Mouse (Mus musculus) kidney, embryonic 14.5 days (tissue): ENCODE measurements at regions not wholly inside any gene's neighbourhood (a gene's known extent, or its start where the extent isn't known, plus 50 kb on each side); places are given as distances from the start of the nearest gene placed in this dataset.

Source experiments
- ATAC-seq: fragments of 200-750 bp; cut with Nextera tagmentation; 2 replicates; pipeline ENCODE4 v1.8.0; 2017; ENCODE audit warnings: moderate number of reproducible peaks, mild to moderate bottlenecking, moderate TSS enrichment, moderate library complexity; ENCODE audit not compliant: low FRiP score, low TSS enrichment
- H3K27ac ChIP-seq: fragments of 300-500 bp; sonication (generic); 2 replicates; pipeline ENCODE4 v1.5.1; 2014; ENCODE audit warnings: low read depth, mild to moderate bottlenecking, low read length, moderate library complexity, mixed read lengths
- H3K27me3 ChIP-seq: fragments of 300-500 bp; sonication (generic); 2 replicates; pipeline ENCODE4 v1.6.1; 2014; ENCODE audit warnings: mild to moderate bottlenecking, low read length; ENCODE audit not compliant: control insufficient read depth, insufficient read depth
- H3K36me3 ChIP-seq: fragments of 300-500 bp; sonication (generic); 2 replicates; pipeline ENCODE4 v1.6.1; 2014; ENCODE audit warnings: low read length, mixed read lengths; ENCODE audit not compliant: control insufficient read depth, insufficient read depth
- H3K4me1 ChIP-seq: fragments of 300-500 bp; sonication (generic); 2 replicates; pipeline ENCODE4 v1.6.1; 2014; ENCODE audit warnings: low read length, mixed read lengths; ENCODE audit not compliant: control insufficient read depth, insufficient read depth
- H3K4me2 ChIP-seq: fragments of 300-500 bp; sonication (generic); replicated peaks from 2 replicates; pipeline ENCODE4 v1.6.1; 2014; ENCODE audit warnings: low read depth, mild to moderate bottlenecking, low read length
- H3K4me3 ChIP-seq: fragments of 300-500 bp; sonication (generic); 2 replicates; pipeline ENCODE4 v1.5.1; 2014; ENCODE audit warnings: mild to moderate bottlenecking, low read length
- H3K9ac ChIP-seq: fragments of 300-500 bp; sonication (generic); 2 replicates; pipeline ENCODE4 v1.6.1; 2014; ENCODE audit warnings: low read depth, mild to moderate bottlenecking, low read length, moderate library complexity
- H3K9me3 ChIP-seq: fragments of 300-500 bp; sonication (generic); 2 replicates; pipeline ENCODE4 v1.6.1; 2016; ENCODE audit warnings: low read length; ENCODE audit not compliant: control insufficient read depth
- WGBS: fragments of 180-500 bp; shearing (Covaris S2); extraction: QIAGEN DNeasy Blood & Tissue Kit; methylation state at CpG from one replicate; pipeline ENCODE4 v1.1.7; 2014; 5-methylcytosine and 5-hydroxymethylcytosine counted together

GRCm38 (mm10) chr10:110571179-110571578 is 115.2 kb upstream of the Nav3 start:
- whole genome bisulfite sequencing: 70% methylated on average over 4 of the region's 4 CpGs

GRCm38 (mm10) chr10:110573530-110573929 is 117.5 kb upstream of the Nav3 start:
- 60% methylated on average over 7 of the region's 7 CpGs for WGBS

More at GRCm38 (mm10) chr10:110571179-110571578, 115.2 kb upstream of the Nav3 start:
- no peaks in the 10 kb centered on the region for H3K4me1 ChIP-seq
- H3K4me2 ChIP-seq: no peak overlapping the region
- no peaks in the 10 kb centered on the region for H3K9me3 ChIP-seq
- no peak overlapping the region for H3K9ac ChIP-seq
- no peak for ATAC-seq
- H3K27ac ChIP-seq: no peak overlapping the region
- H3K27me3 ChIP-seq: no peaks in the 10 kb centered on the region
- H3K36me3 ChIP-seq: no peaks in the 10 kb centered on the region
- H3K4me3 ChIP-seq: no peak overlapping the region

GRCm38 (mm10) chr10:110586029-110586428 is 130.0 kb upstream of the Nav3 start:
- H3K27ac ChIP-seq: no peak overlapping the region
- ATAC-seq: no peak
- 77% methylated on average over 8 of the region's 8 CpGs for WGBS
- no peaks in the 10 kb centered on the region for H3K27me3 ChIP-seq
- H3K9me3 ChIP-seq: no peaks in the 10 kb centered on the region
- no peak overlapping the region for H3K4me3 ChIP-seq
- H3K4me2 ChIP-seq: no peak overlapping the region
- no peak overlapping the region for H3K9ac ChIP-seq
- H3K36me3 ChIP-seq: no peaks in the 10 kb centered on the region
- peaks cover 7% of the 10 kb centered on the region; the same call in 1 of the 2 replicates for H3K4me1 ChIP-seq

More at GRCm38 (mm10) chr10:110573530-110573929, 117.5 kb upstream of the Nav3 start:
- no peaks in the 10 kb centered on the region for H3K27me3 ChIP-seq
- H3K9me3 ChIP-seq: no peaks in the 10 kb centered on the region
- no peaks in the 10 kb centered on the region for H3K36me3 ChIP-seq
- no peak overlapping the region for H3K4me3 ChIP-seq
- no peak overlapping the region for H3K27ac ChIP-seq
- no peak for ATAC-seq
- no peaks in the 10 kb centered on the region for H3K4me1 ChIP-seq
- H3K9ac ChIP-seq: no peak overlapping the region
- no peak overlapping the region for H3K4me2 ChIP-seq

- no peak overlapping the region for H3K27ac ChIP-seq
- no peak overlapping the region for H3K9ac ChIP-seq
- H3K9me3 ChIP-seq: no peaks in the 10 kb centered on the region
- peaks cover 7% of the 10 kb centered on the region; the same call in 1 of the 2 replicates for H3K4me1 ChIP-seq
- no peak for ATAC-seq
- WGBS: 81% methylated on average over 6 of the region's 6 CpGs
- no peak overlapping the region for H3K4me3 ChIP-seq
- no peaks in the 10 kb centered on the region for H3K27me3 ChIP-seq
- no peak overlapping the region for H3K4me2 ChIP-seq
- H3K36me3 ChIP-seq: no peaks in the 10 kb centered on the region
Measured at GRCm38 (mm10) chr10:110586507-110586906, 130.5 kb upstream of the Nav3 start.

GRCm38 (mm10) chr10:110587529-110587928 is 131.5 kb upstream of the Nav3 start:
- Histone ChIP-seq H3K4me3 (no peak overlapping the region), H3K36me3 (no peaks in the 10 kb centered on the region), H3K9ac (no peak overlapping the region), H3K4me2 (no peak overlapping the region; the same call in 1 of the 2 replicates), H3K27ac (peak overlapping the region; percentile 14; the same call in 1 of the 2 replicates), H3K27me3 (no peaks in the 10 kb centered on the region), H3K4me1 (peaks cover 7% of the 10 kb centered on the region; the same call in 1 of the 2 replicates), H3K9me3 (no peaks in the 10 kb centered on the region)
- peak; percentile 94 for ATAC-seq
- 25% methylated on average over 13 of the region's 13 CpGs for WGBS

- no peaks in the 10 kb centered on the region for H3K36me3 ChIP-seq
- no peaks in the 10 kb centered on the region for H3K9me3 ChIP-seq
- H3K9ac ChIP-seq: no peak overlapping the region
- WGBS: 56% methylated on average over 11 of the region's 11 CpGs
- H3K4me2 ChIP-seq: no peak overlapping the region
- H3K4me3 ChIP-seq: no peak overlapping the region
- peak; percentile 63; the same call in 1 of the 2 replicates for ATAC-seq
- H3K27me3 ChIP-seq: no peaks in the 10 kb centered on the region
- H3K4me1 ChIP-seq: 0 out of 2 replicates have a peak, but pooled peaks cover 5% of the 10 kb centered on the region
- peak overlapping the region; percentile 32; the same call in 1 of the 2 replicates for H3K27ac ChIP-seq
Measured at GRCm38 (mm10) chr10:110600352-110600853, 144.4 kb upstream of the Nav3 start.

- Histone ChIP-seq H3K27ac (no peak overlapping the region), H3K4me2 (no peak overlapping the region), H3K9me3 (peaks cover 8% of the 10 kb centered on the region; the same call in 1 of the 2 replicates), H3K4me1 (no peaks in the 10 kb centered on the region), H3K27me3 (no peaks in the 10 kb centered on the region), H3K4me3 (no peak overlapping the region), H3K36me3 (no peaks in the 10 kb centered on the region), H3K9ac (no peak overlapping the region)
- 49% methylated on average over 9 of the region's 9 CpGs for WGBS
- no peak for ATAC-seq
Measured at GRCm38 (mm10) chr10:110610336-110610735, 134.9 kb upstream of the E2f7 start.

- no peaks in the 10 kb centered on the region for H3K36me3 ChIP-seq
- H3K27me3 ChIP-seq: no peaks in the 10 kb centered on the region
- 9% methylated on average over 1 of the region's 1 CpGs for WGBS
- no peaks in the 10 kb centered on the region for H3K4me1 ChIP-seq
- H3K9me3 ChIP-seq: peaks cover 8% of the 10 kb centered on the region; the same call in 1 of the 2 replicates
- H3K4me2 ChIP-seq: no peak overlapping the region
- no peak overlapping the region for H3K4me3 ChIP-seq
- H3K9ac ChIP-seq: no peak overlapping the region
- ATAC-seq: no peak
- H3K27ac ChIP-seq: no peak overlapping the region
Measured at GRCm38 (mm10) chr10:110617004-110617403, 128.2 kb upstream of the E2f7 start.

GRCm38 (mm10) chr10:110619193-110619592 is 126.0 kb upstream of the E2f7 start:
- Histone ChIP-seq H3K27ac (no peak overlapping the region), H3K9ac (no peak overlapping the region), H3K36me3 (no peaks in the 10 kb centered on the region), H3K4me3 (no peak overlapping the region), H3K4me2 (no peak overlapping the region), H3K4me1 (no peaks in the 10 kb centered on the region), H3K27me3 (no peaks in the 10 kb centered on the region), H3K9me3 (peaks cover 2% of the 10 kb centered on the region; the same call in 1 of the 2 replicates)
- WGBS: 93% methylated on average over 7 of the region's 7 CpGs
- ATAC-seq: no peak
